Mouse (Mus musculus): ENCODE data around the gene Akap13. TPM values are rescaled to one million over a fixed set of nuclear protein-coding genes. Genes with fewer than 3 reads are reported as not detected.

The Akap13 gene
- polyA plus RNA-seq, 1 experiment from 2014 or later: 24.3 TPM

- H3K4me3 ChIP-seq (replicated peaks; ENCODE audit: low read depth, low read length): no peak overlapping the region
- H3K9me3 ChIP-seq (replicated peaks; ENCODE audit: low read length): no peaks in the 10 kb centered on the region
- H3K27me3 ChIP-seq (ENCODE audit: insufficient read depth, low read length): no peaks in the 10 kb centered on the region
- H3K4me1 ChIP-seq (replicated peaks; ENCODE audit: insufficient read depth, low read length): no peaks in the 10 kb centered on the region
- H3K9ac ChIP-seq (ENCODE audit: low read depth, low read length): no peak overlapping the region
- no peaks in the 10 kb centered on the region for H3K36me3 ChIP-seq (ENCODE audit: insufficient read depth, low read length)
- 94% methylated on average over 4 of the region's 4 CpGs for WGBS
- no peak for TF ChIP-seq CTCF (IDR thresholded peaks at IDR 0.05; ENCODE audit: low read depth)
- H3K4me2 ChIP-seq (ENCODE audit: low read length): no peak overlapping the region
- ATAC-seq (replicated peaks; ENCODE audit: low FRiP score, low read depth) (no peak), DNase-seq (ENCODE audit: low spot score) (no peak)
- H3K27ac ChIP-seq: no peak overlapping the region
Observed at GRCm38 (mm10) chr7:75629669-75630068, 174.3 kb downstream of the Akap13 start.

GRCm38 (mm10) chr7:75632941-75633340 lies 177.6 kb downstream of the Akap13 start:
- no peaks in the 10 kb centered on the region for H3K36me3 ChIP-seq (ENCODE audit: insufficient read depth, low read length)
- no peaks in the 10 kb centered on the region for H3K27me3 ChIP-seq (ENCODE audit: insufficient read depth, low read length)
- no peak overlapping the region for H3K4me3 ChIP-seq (replicated peaks; ENCODE audit: low read depth, low read length)
- no peak overlapping the region for H3K27ac ChIP-seq
- H3K4me2 ChIP-seq (ENCODE audit: low read length): no peak overlapping the region
- H3K9ac ChIP-seq (ENCODE audit: low read depth, low read length): no peak overlapping the region
- ATAC-seq (replicated peaks; ENCODE audit: low FRiP score, low read depth) (no peak), DNase-seq (ENCODE audit: low spot score) (no peak)
- TF ChIP-seq CTCF (IDR thresholded peaks at IDR 0.05; ENCODE audit: low read depth): no peak
- no peaks in the 10 kb centered on the region for H3K4me1 ChIP-seq (replicated peaks; ENCODE audit: insufficient read depth, low read length)
- H3K9me3 ChIP-seq (replicated peaks; ENCODE audit: low read length): no peaks in the 10 kb centered on the region
- WGBS: 52% methylated on average over 3 of the region's 3 CpGs

GRCm38 (mm10) chr7:75633393-75633792 lies 178.1 kb downstream of the Akap13 start:
- ATAC-seq (replicated peaks; ENCODE audit: low FRiP score, low read depth) (no peak), DNase-seq (ENCODE audit: low spot score) (no peak)
- Histone ChIP-seq H3K9ac (ENCODE audit: low read depth, low read length) (no peak overlapping the region), H3K27me3 (ENCODE audit: insufficient read depth, low read length) (no peaks in the 10 kb centered on the region), H3K36me3 (ENCODE audit: insufficient read depth, low read length) (no peaks in the 10 kb centered on the region), H3K4me2 (ENCODE audit: low read length) (no peak overlapping the region), H3K9me3 (replicated peaks; ENCODE audit: low read length) (no peaks in the 10 kb centered on the region), H3K4me1 (replicated peaks; ENCODE audit: insufficient read depth, low read length) (no peaks in the 10 kb centered on the region), H3K4me3 (replicated peaks; ENCODE audit: low read depth, low read length) (no peak overlapping the region), H3K27ac (no peak overlapping the region)
- no peak for TF ChIP-seq CTCF (IDR thresholded peaks at IDR 0.05; ENCODE audit: low read depth)

- Histone ChIP-seq H3K4me1 (replicated peaks; ENCODE audit: insufficient read depth, low read length) (no peaks in the 10 kb centered on the region), H3K36me3 (ENCODE audit: insufficient read depth, low read length) (no peaks in the 10 kb centered on the region), H3K9me3 (replicated peaks; ENCODE audit: low read length) (no peaks in the 10 kb centered on the region), H3K4me3 (replicated peaks; ENCODE audit: low read depth, low read length) (no peak overlapping the region), H3K9ac (ENCODE audit: low read depth, low read length) (no peak overlapping the region), H3K4me2 (ENCODE audit: low read length) (no peak overlapping the region), H3K27ac (no peak overlapping the region), H3K27me3 (ENCODE audit: insufficient read depth, low read length) (no peaks in the 10 kb centered on the region)
- DNase-seq (ENCODE audit: low spot score): peak; percentile 58
- no peak for ATAC-seq (replicated peaks; ENCODE audit: low FRiP score, low read depth)
- TF ChIP-seq CTCF (IDR thresholded peaks at IDR 0.05; ENCODE audit: low read depth): no peak
- WGBS: 59% methylated on average over 7 of the region's 7 CpGs
Observed at GRCm38 (mm10) chr7:75633807-75634526, 178.6 kb downstream of the Akap13 start.

GRCm38 (mm10) chr7:75638769-75639168 lies 183.4 kb downstream of the Akap13 start:
- H3K4me1 ChIP-seq (replicated peaks; ENCODE audit: insufficient read depth, low read length): peaks cover 17% of the 10 kb centered on the region
- H3K27ac ChIP-seq: no peak overlapping the region
- no peaks in the 10 kb centered on the region for H3K27me3 ChIP-seq (ENCODE audit: insufficient read depth, low read length)
- H3K9me3 ChIP-seq (replicated peaks; ENCODE audit: low read length): no peaks in the 10 kb centered on the region
- H3K4me2 ChIP-seq (ENCODE audit: low read length): no peak overlapping the region
- TF ChIP-seq CTCF (IDR thresholded peaks at IDR 0.05; ENCODE audit: low read depth): no peak
- ATAC-seq (replicated peaks; ENCODE audit: low FRiP score, low read depth) (no peak), DNase-seq (ENCODE audit: low spot score) (no peak)
- H3K9ac ChIP-seq (ENCODE audit: low read depth, low read length): no peak overlapping the region
- WGBS: 44% methylated on average over 3 of the region's 3 CpGs
- H3K4me3 ChIP-seq (replicated peaks; ENCODE audit: low read depth, low read length): no peak overlapping the region
- no peaks in the 10 kb centered on the region for H3K36me3 ChIP-seq (ENCODE audit: insufficient read depth, low read length)

- WGBS: 28% methylated on average over 3 of the region's 3 CpGs
- Histone ChIP-seq H3K27ac (no peak overlapping the region), H3K4me3 (replicated peaks; ENCODE audit: low read depth, low read length) (no peak overlapping the region), H3K27me3 (ENCODE audit: insufficient read depth, low read length) (no peaks in the 10 kb centered on the region), H3K4me2 (ENCODE audit: low read length) (no peak overlapping the region), H3K9me3 (replicated peaks; ENCODE audit: low read length) (no peaks in the 10 kb centered on the region), H3K4me1 (replicated peaks; ENCODE audit: insufficient read depth, low read length) (peaks cover 17% of the 10 kb centered on the region), H3K9ac (ENCODE audit: low read depth, low read length) (no peak overlapping the region), H3K36me3 (ENCODE audit: insufficient read depth, low read length) (no peaks in the 10 kb centered on the region)
- peak; percentile 87 for TF ChIP-seq CTCF (IDR thresholded peaks at IDR 0.05; ENCODE audit: low read depth)
- no peak for ATAC-seq (replicated peaks; ENCODE audit: low FRiP score, low read depth)
- DNase-seq (ENCODE audit: low spot score): peak; percentile 91
Observed at GRCm38 (mm10) chr7:75639541-75639940, 184.2 kb downstream of the Akap13 start.

- H3K27ac ChIP-seq: no peak overlapping the region
- no peak for DNase-seq (ENCODE audit: low spot score)
- ATAC-seq (replicated peaks; ENCODE audit: low FRiP score, low read depth): no peak
Observed at GRCm38 (mm10) chr7:75640074-75640473, 184.7 kb downstream of the Akap13 start.

More at GRCm38 (mm10) chr7:75640074-75640473, 184.7 kb downstream of the Akap13 start:
- Histone ChIP-seq H3K4me1 (replicated peaks; ENCODE audit: insufficient read depth, low read length) (peaks cover 17% of the 10 kb centered on the region), H3K4me3 (replicated peaks; ENCODE audit: low read depth, low read length) (no peak overlapping the region), H3K9me3 (replicated peaks; ENCODE audit: low read length) (no peaks in the 10 kb centered on the region), H3K27me3 (ENCODE audit: insufficient read depth, low read length) (no peaks in the 10 kb centered on the region), H3K4me2 (ENCODE audit: low read length) (no peak overlapping the region), H3K36me3 (ENCODE audit: insufficient read depth, low read length) (no peaks in the 10 kb centered on the region), H3K9ac (ENCODE audit: low read depth, low read length) (no peak overlapping the region)
- TF ChIP-seq CTCF (IDR thresholded peaks at IDR 0.05; ENCODE audit: low read depth): no peak
